Mouse (Mus musculus) A20 (cell line): ENCODE measurements at regions not wholly inside any gene's neighbourhood (a gene's known extent, or its start where the extent isn't known, plus 50 kb on each side); places are given as distances from the start of the nearest gene placed in this dataset.

Experiments
- DNase-seq: peaks from one replicate; pipeline ENCODE4 v3.0.0-alpha.2; 2011; ENCODE audit warnings: low read depth, low spot score

GRCm38 (mm10) chrX:145672776-145673175, 167.8 kb upstream of the Amot start:
- DNase-seq, result peak; percentile 30

DNA sequence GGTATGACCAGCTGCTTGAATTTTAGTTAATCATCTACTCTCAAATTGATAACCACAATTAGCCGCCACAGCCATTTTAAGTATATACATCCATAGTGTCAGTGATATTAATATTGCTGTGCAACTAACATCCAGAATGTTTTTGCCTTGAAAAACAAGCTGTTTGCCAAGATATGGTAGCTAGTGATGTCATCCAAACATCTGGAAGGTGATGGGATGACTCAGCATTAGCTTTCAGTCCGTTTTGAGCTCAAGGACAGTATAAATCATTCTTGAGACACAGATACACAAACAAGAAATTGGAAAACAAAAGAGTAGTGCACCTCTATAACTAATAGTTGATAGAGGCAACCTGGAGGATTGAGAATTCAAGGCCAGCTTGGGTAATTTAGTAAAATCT, 146.7 kb upstream of the Amot start:
- no peak for DNase-seq

GRCm38 (mm10) chrX:145619649-145620048, 114.7 kb upstream of the Amot start:
- DNase-seq, result no peak

DNA sequence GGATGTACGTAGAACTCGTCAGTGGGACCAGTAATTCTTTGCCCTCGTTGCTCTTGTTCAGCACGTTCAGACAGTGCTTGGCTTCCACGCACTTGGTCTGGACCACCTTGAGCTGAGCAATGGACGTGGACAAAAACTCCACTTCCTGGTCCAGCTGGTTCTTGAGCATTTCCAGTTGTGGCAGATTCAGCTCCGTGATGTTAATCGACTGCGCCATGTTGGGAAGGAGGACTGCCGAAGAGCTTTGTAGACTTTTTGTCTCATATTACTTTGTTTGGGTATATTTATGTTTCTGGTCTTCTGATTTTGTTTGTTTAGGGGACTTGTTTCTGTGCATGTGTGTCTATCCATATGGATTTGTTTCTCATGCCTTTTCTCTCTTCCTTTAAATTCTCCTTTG, 97.1 kb upstream of the Amot start:
- no peak for DNase-seq

- no peak for DNase-seq
These were observed 85.8 kb upstream of the Amot start for GRCm38 (mm10) chrX:145590733-145591132.

- no peak for DNase-seq
These were observed 62.5 kb upstream of the Amot start for GRCm38 (mm10) chrX:145567528-145567927.

- DNase-seq, result no peak
These were observed 62.1 kb upstream of the Amot start for GRCm38 (mm10) chrX:145567073-145567472.

GRCm38 (mm10) chrX:145558881-145559280, 53.9 kb upstream of the Amot start:
- no peak for DNase-seq
